Mouse (Mus musculus): ENCODE results near the gene Exph5. TPM values are rescaled to one million over a fixed set of nuclear protein-coding genes. Genes with fewer than 3 reads are reported as not detected.
A peak's percentile ranks its signal among the peaks of the same experiment; 100 is the strongest.

Exph5 gene
- polyA plus RNA-seq, 1 experiment from 2014 or later, result 3.6 TPM

DNA sequence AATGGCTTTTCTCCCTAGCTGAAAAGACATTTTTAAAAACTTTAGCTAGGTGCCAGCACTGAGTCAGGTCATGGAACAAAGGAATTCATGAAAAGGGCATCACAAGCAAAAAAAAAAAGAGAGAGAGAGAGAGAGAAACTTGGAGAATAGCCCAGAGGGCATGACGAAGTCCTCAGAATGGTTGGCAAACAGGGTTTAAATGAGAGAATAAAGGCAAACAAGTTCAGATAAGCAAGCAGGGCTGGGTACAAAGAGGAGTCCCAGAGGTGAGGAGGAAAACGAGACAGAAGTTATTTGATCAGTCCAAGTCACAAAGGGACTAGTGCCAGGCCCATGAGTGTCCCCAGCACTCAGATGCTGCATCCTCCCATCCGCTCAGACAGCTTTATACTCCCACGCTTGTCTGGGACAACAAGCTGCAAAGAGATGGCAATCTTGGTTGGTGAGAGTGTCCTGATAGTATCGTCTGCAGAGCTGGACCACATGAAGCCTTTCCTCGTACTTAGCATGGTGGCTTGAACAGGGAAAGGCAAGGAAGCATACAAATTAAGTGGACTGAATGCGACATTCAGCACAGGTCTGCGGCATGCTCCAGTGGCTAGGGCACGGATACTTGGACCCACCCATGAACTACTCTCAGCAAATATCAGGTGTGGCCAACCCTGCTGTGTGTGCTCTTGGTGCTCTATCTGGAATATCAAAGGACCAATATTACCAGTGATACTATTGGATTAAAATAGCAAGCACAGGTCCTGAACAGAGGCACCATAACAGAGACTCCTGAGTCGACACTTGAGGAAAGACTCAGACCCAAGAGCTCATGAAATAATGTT is 22.2 kb downstream of the Exph5 start:
- ATAC-seq, result no peak
- Histone ChIP-seq H3K4me1 (replicated peaks) (0 out of 2 replicates have a peak, but pooled peaks cover 7% of the 10 kb centered on the region), H3K9me3 (no peaks in the 10 kb centered on the region), H3K27ac (no peak overlapping the region), H3K27me3 (replicated peaks) (no peaks in the 10 kb centered on the region), H3K4me3 (replicated peaks) (no peak overlapping the region), H3K4me2 (replicated peaks) (no peak overlapping the region), H3K36me3 (no peaks in the 10 kb centered on the region), H3K9ac (no peak overlapping the region)
- WGBS, result 73% methylated on average over 10 of the region's 10 CpGs

DNA sequence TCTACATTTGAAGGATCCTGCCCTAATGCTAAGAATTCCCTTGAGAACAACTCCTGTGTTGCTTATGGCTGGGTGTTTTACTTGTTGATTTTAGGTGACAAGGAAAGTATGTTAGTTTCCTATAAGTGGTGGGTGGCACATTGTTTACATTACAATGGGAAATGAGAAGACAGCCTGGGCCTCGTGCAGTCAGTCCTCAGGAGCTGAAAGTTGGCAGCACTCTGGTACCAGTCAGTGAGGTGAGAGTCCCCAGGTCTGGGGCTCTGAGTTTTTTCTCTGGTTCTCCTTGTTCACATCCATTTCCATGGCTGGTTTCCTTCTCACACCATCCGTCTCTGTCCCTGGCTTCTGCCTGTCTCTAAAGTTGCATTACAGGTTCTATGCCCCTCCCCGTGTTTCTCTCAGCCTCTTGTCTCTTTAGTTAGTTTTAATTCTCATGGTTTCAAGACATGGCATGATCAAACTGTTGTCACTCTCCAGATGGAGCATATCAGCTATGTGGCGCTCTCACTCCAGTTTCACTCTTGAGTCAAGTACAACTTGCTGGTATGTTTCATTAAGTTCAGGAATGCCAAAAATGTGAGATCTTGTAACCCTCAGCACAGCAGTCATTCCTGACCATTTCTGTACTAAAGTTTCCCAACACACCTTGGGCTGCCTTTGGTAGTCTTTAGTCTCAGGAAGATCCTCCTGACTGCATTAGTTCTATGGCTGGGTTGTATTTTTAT is 24.1 kb downstream of the Exph5 start:
- ATAC-seq, result no peak
- no peaks in the 10 kb centered on the region for H3K9me3 ChIP-seq
- H3K27me3 ChIP-seq (replicated peaks), result no peaks in the 10 kb centered on the region
- no peak overlapping the region for H3K27ac ChIP-seq
- H3K36me3 ChIP-seq, result no peaks in the 10 kb centered on the region
- WGBS, result 35% methylated on average over 4 of the region's 4 CpGs
- no peak overlapping the region for H3K4me2 ChIP-seq (replicated peaks)
- 0 out of 2 replicates have a peak, but pooled peaks cover 7% of the 10 kb centered on the region for H3K4me1 ChIP-seq (replicated peaks)
- H3K4me3 ChIP-seq (replicated peaks), result no peak overlapping the region
- no peak overlapping the region for H3K9ac ChIP-seq

GRCm38 (mm10) chr9:53328203-53328602 is 26.7 kb downstream of the Exph5 start:
- H3K4me1 ChIP-seq (replicated peaks), result 0 out of 2 replicates have a peak, but pooled peaks cover 7% of the 10 kb centered on the region
- H3K36me3 ChIP-seq, result no peaks in the 10 kb centered on the region
- no peaks in the 10 kb centered on the region for H3K9me3 ChIP-seq
- no peak overlapping the region for H3K9ac ChIP-seq
- no peak overlapping the region for H3K27ac ChIP-seq
- ATAC-seq, result no peak
- H3K27me3 ChIP-seq (replicated peaks), result no peaks in the 10 kb centered on the region
- no peak overlapping the region for H3K4me3 ChIP-seq (replicated peaks)
- WGBS, result 89% methylated on average over 2 of the region's 2 CpGs
- H3K4me2 ChIP-seq (replicated peaks), result no peak overlapping the region

DNA sequence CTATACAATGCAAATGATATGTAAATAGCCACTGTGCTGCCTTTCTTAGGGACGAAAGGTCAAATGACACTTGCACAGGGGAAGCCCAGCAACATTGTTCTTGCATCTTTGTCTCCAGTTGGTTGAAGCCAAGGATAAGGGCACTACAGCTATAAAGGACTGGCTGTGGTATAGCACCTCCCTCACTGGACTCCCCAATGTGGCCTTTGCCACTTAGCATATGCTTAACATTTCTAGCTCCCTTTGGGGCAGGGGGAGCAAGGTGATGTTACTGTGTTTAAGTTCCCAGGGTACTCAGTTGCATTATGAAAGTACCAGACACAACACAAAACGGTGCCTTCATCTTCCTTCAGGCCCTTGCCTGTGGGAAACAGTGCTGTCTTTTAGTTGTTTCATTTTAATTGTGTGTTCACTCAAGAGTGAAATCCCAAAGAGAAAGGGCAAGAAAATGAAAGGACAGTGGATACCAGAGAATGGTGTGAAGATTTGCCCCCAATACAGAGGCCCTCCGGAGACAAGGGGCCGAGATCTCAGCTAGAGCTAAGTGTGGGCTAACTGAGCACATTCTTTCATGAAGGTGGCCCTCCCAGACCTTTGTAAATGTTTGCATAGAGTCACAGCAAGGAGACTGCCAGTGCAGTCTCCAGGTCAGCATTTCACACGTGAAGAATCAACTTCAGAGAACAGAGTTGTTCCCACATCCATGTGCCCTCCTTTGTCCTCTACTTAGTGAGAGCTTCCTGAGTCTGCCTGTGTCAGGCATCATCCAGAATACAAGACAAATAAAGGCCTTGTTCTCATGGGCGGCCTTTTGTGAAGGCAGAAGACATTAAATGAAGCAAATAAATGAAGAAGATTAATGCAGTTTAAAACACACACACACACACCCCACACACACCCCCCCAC is 28.1 kb downstream of the Exph5 start:
- Histone ChIP-seq H3K9me3 (no peaks in the 10 kb centered on the region), H3K4me1 (replicated peaks) (0 out of 2 replicates have a peak, but pooled peaks cover 7% of the 10 kb centered on the region), H3K4me3 (replicated peaks) (no peak overlapping the region), H3K27me3 (replicated peaks) (no peaks in the 10 kb centered on the region), H3K27ac (no peak overlapping the region), H3K9ac (no peak overlapping the region), H3K4me2 (replicated peaks) (no peak overlapping the region), H3K36me3 (no peaks in the 10 kb centered on the region)
- peak; percentile 11; the same call in 1 of the 2 replicates for ATAC-seq
- WGBS, result 52% methylated on average over 6 of the region's 6 CpGs

GRCm38 (mm10) chr9:53330247-53330646 is 28.8 kb downstream of the Exph5 start:
- no peak overlapping the region for H3K4me2 ChIP-seq (replicated peaks)
- 70% methylated on average over 9 of the region's 9 CpGs for WGBS
- no peak overlapping the region for H3K27ac ChIP-seq

DNA sequence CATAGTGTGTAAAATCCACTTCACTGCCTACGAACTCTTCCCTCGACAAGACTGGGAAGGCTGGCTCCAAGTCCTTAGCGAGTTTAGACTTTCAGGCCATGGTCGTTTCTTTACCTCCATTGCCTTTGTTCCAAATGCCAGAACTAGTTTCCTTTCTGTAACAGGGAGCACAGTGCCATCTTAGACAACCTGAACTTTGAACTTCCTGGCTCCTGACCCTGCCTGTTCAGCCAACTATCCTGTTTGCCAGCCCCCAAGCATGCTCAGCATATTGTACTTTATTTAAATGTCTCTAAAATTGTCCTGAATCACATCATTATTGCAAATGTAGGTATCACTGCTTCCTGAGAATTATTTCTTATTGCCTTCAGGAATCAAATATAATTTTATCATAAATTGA is 32.0 kb downstream of the Exph5 start:
- no peak overlapping the region for H3K27ac ChIP-seq
- H3K9ac ChIP-seq, result no peak overlapping the region
- H3K9me3 ChIP-seq, result no peaks in the 10 kb centered on the region
- H3K4me1 ChIP-seq (replicated peaks), result 0 out of 2 replicates have a peak, but pooled peaks cover 2% of the 10 kb centered on the region
- ATAC-seq, result no peak
- WGBS, result 70% methylated on average over 4 of the region's 4 CpGs
- no peak overlapping the region for H3K4me3 ChIP-seq (replicated peaks)
- H3K27me3 ChIP-seq (replicated peaks), result no peaks in the 10 kb centered on the region
- no peak overlapping the region for H3K4me2 ChIP-seq (replicated peaks)
- no peaks in the 10 kb centered on the region for H3K36me3 ChIP-seq

More at GRCm38 (mm10) chr9:53330247-53330646, 28.8 kb downstream of the Exph5 start:
- 0 out of 2 replicates have a peak, but pooled peaks cover 7% of the 10 kb centered on the region for H3K4me1 ChIP-seq (replicated peaks)
- no peak overlapping the region for H3K4me3 ChIP-seq (replicated peaks)
- H3K9me3 ChIP-seq, result no peaks in the 10 kb centered on the region
- no peak overlapping the region for H3K9ac ChIP-seq
- ATAC-seq, result peak; percentile 37
- no peaks in the 10 kb centered on the region for H3K36me3 ChIP-seq
- no peaks in the 10 kb centered on the region for H3K27me3 ChIP-seq (replicated peaks)

DNA sequence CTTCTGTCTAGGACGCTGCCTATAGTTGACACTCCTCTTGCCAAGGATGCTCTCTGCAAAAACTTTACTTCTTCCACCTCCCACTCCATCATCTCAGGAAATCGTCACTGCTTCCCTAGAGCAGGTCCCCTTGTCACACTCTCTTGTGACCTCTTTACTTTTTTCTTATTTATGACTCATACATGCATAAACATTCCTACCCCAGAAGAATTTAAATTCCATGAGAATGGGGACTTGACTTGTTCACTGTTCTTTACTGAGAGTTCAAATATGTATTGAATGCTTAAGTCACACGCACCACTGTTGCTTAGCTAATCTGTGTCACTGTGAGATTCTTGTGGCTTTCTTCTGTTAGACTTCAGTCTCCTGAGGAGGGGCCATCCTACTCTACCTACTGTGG is 33.7 kb downstream of the Exph5 start:
- WGBS, result 74% methylated on average over 3 of the region's 3 CpGs
- Histone ChIP-seq H3K9ac (no peak overlapping the region), H3K27me3 (replicated peaks) (no peaks in the 10 kb centered on the region), H3K36me3 (no peaks in the 10 kb centered on the region), H3K4me1 (replicated peaks) (no peaks in the 10 kb centered on the region), H3K4me2 (replicated peaks) (no peak overlapping the region), H3K4me3 (replicated peaks) (no peak overlapping the region), H3K27ac (no peak overlapping the region), H3K9me3 (no peaks in the 10 kb centered on the region)
- no peak for ATAC-seq

GRCm38 (mm10) chr9:53339603-53340002 is 38.1 kb downstream of the Exph5 start:
- no peak for ATAC-seq
- Histone ChIP-seq H3K27ac (no peak overlapping the region), H3K9me3 (no peaks in the 10 kb centered on the region), H3K9ac (no peak overlapping the region), H3K36me3 (no peaks in the 10 kb centered on the region), H3K4me1 (replicated peaks) (no peaks in the 10 kb centered on the region), H3K4me2 (replicated peaks) (no peak overlapping the region), H3K27me3 (replicated peaks) (no peaks in the 10 kb centered on the region), H3K4me3 (replicated peaks) (no peak overlapping the region)
- 67% methylated on average over 7 of the region's 7 CpGs for WGBS

- peak; percentile 78 for ATAC-seq
- Histone ChIP-seq H3K27ac (peak overlapping the region; percentile 64), H3K4me2 (replicated peaks) (peak overlapping the region; percentile 74), H3K4me3 (replicated peaks) (peak overlapping the region; percentile 44), H3K36me3 (no peaks in the 10 kb centered on the region), H3K9me3 (no peaks in the 10 kb centered on the region), H3K4me1 (replicated peaks) (no peaks in the 10 kb centered on the region), H3K9ac (no peak overlapping the region), H3K27me3 (replicated peaks) (no peaks in the 10 kb centered on the region)
- WGBS, result 23% methylated on average over 17 of the region's 17 CpGs
These were observed 39.0 kb downstream of the Exph5 start for GRCm38 (mm10) chr9:53340328-53340916.

DNA sequence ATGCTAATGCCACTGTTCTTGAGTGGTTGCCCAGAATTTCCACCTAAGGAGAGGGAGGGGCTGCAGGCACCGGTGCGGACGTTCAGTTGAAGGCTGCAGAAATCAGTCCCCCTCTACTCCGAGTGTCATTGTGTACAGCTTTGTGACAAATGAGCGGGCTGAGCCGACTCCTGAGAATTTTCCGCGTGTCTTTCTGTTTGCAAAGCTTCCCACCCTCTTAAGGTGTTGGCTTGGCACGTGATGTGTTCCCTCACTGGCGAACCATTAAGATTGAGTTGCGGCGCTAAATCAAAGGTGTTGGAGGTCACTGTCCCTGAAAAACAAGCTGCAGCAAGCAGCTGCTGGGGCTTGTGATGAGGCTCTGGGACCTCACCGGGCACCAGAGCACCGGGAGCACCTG is 39.5 kb downstream of the Exph5 start:
- Histone ChIP-seq H3K9ac (peak overlapping the region; percentile 50), H3K27ac (peak overlapping the region; percentile 64), H3K27me3 (replicated peaks) (no peaks in the 10 kb centered on the region), H3K36me3 (no peaks in the 10 kb centered on the region), H3K4me2 (replicated peaks) (peak overlapping the region; percentile 74), H3K4me3 (replicated peaks) (peak overlapping the region; percentile 44), H3K4me1 (replicated peaks) (no peaks in the 10 kb centered on the region), H3K9me3 (no peaks in the 10 kb centered on the region)
- peak; percentile 74 for ATAC-seq
- 2% methylated on average over 14 of the region's 14 CpGs for WGBS

- WGBS, result 60% methylated on average over 3 of the region's 3 CpGs
- no peak for ATAC-seq
- peak overlapping the region; percentile 44; the same call in 1 of the 2 replicates for H3K4me3 ChIP-seq (replicated peaks)
- H3K27ac ChIP-seq, result no peak overlapping the region
- H3K9ac ChIP-seq, result no peak overlapping the region
- peak overlapping the region; percentile 74 for H3K4me2 ChIP-seq (replicated peaks)
- H3K4me1 ChIP-seq (replicated peaks), result no peaks in the 10 kb centered on the region
- H3K27me3 ChIP-seq (replicated peaks), result no peaks in the 10 kb centered on the region
- no peaks in the 10 kb centered on the region for H3K36me3 ChIP-seq
- no peaks in the 10 kb centered on the region for H3K9me3 ChIP-seq
These were observed 40.5 kb downstream of the Exph5 start for GRCm38 (mm10) chr9:53341981-53342380.
